ENCODE assay signal across 18 mouse cellular contexts in the genomic region with DNA sequence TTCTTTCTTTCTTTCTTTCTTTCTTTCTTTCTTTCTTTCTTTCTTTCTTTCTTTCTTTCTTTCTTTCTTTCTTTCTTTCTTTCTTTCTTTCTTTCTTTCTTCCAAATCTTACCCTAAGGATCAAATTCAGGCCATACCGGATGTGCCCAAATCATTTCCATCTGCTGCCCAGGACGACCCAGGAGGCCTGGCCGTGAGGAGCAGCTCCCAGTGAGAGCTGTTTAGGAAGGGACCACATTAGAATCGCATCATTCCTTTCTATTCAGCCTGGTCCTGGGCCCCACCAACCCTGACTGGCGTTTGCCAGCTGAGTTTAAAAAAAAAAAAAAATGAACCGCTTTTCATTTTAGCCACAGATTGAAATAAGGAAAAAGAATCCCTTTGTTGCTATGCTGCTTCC. TPM values are rescaled to one million over a fixed set of nuclear protein-coding genes. Genes with fewer than 3 reads are reported as not detected.
DNase-seq lines count a peak whose midpoint lies in the region; ATAC-seq lines count a peak whose summit lies in the region.
"Had no signal": no experiment of that assay in that cellular context is flagged by ENCODE, and none has a peak within 500 bp of the region (broad histone marks: within the 10 kb centered on the region; RNA-seq: fewer than 3 reads in every experiment).

No protein-coding gene starts in this region.

- peaks cover 13% of the 10 kb centered on the region for H3K4me1 ChIP-seq in heart, embryonic 10.5 days
- H3K4me1 ChIP-seq in embryonic facial prominence, embryonic 11.5 days (ENCODE audit: control insufficient read depth, insufficient read depth, low read length), result no peaks in the 10 kb centered on the region
- H3K4me1 ChIP-seq in limb, embryonic 10.5 days, result peaks cover 36% of the 10 kb centered on the region
- H3K4me1 ChIP-seq in midbrain, embryonic 10.5 days, result peaks cover 4% of the 10 kb centered on the region; the same call in 1 of the 2 replicates
- H3K4me1 ChIP-seq: midbrain, embryonic 12.5 days had no signal

- 59% methylated on average over 6 of the region's 6 CpGs for whole genome bisulfite sequencing in heart, embryonic 10.5 days
- 10% methylated on average over 6 of the region's 6 CpGs for WGBS in embryonic facial prominence, embryonic 11.5 days
- 21% methylated on average over 6 of the region's 6 CpGs for WGBS in limb, embryonic 10.5 days
- 44% methylated on average over 6 of the region's 6 CpGs for WGBS in midbrain, embryonic 10.5 days

- no peaks in the 10 kb centered on the region for H3K36me3 ChIP-seq in heart, embryonic 10.5 days
- no peaks in the 10 kb centered on the region for H3K36me3 ChIP-seq in embryonic facial prominence, embryonic 11.5 days (replicated peaks; ENCODE audit: control insufficient read depth, insufficient read depth, low read depth, low read length)
- no peaks in the 10 kb centered on the region for H3K36me3 ChIP-seq in limb, embryonic 10.5 days
- no peaks in the 10 kb centered on the region for H3K36me3 ChIP-seq in midbrain, embryonic 10.5 days
- H3K36me3 ChIP-seq: liver, embryonic 12.5 days; midbrain, embryonic 12.5 days had no signal

- H3K9me3 ChIP-seq in heart, embryonic 10.5 days, result no peaks in the 10 kb centered on the region
- H3K9me3 ChIP-seq in embryonic facial prominence, embryonic 11.5 days (replicated peaks; ENCODE audit: control insufficient read depth, low read length), result no peaks in the 10 kb centered on the region
- no peaks in the 10 kb centered on the region for H3K9me3 ChIP-seq in limb, embryonic 10.5 days (replicated peaks)
- H3K9me3 ChIP-seq in midbrain, embryonic 10.5 days (replicated peaks), result no peaks in the 10 kb centered on the region
- H3K9me3 ChIP-seq: liver, embryonic 12.5 days; midbrain, embryonic 12.5 days had no signal

- no peak overlapping the region for H3K4me2 ChIP-seq in embryonic facial prominence, embryonic 11.5 days (ENCODE audit: low read depth, low read length)
- H3K4me2 ChIP-seq: liver, embryonic 12.5 days; midbrain, embryonic 12.5 days had no signal

- peak overlapping the region; percentile 45; the same call in 1 of the 2 replicates for H3K27ac ChIP-seq in heart, embryonic 10.5 days
- peak overlapping the region; percentile 78 for H3K27ac ChIP-seq in embryonic facial prominence, embryonic 11.5 days (replicated peaks; ENCODE audit: low read depth, low read length)
- peak overlapping the region; percentile 85 for H3K27ac ChIP-seq in limb, embryonic 10.5 days
- H3K27ac ChIP-seq in midbrain, embryonic 10.5 days (replicated peaks), result no peak overlapping the region
- H3K27ac ChIP-seq: liver, embryonic 12.5 days; midbrain, embryonic 12.5 days had no signal

- H3K27me3 ChIP-seq in heart, embryonic 10.5 days (ENCODE audit: insufficient read depth, poor library complexity, severe bottlenecking), result no peaks in the 10 kb centered on the region
- H3K27me3 ChIP-seq in embryonic facial prominence, embryonic 11.5 days (ENCODE audit: control insufficient read depth, insufficient read depth, low read length), result no peaks in the 10 kb centered on the region
- no peaks in the 10 kb centered on the region for H3K27me3 ChIP-seq in limb, embryonic 10.5 days (ENCODE audit: low read depth, poor library complexity, severe bottlenecking)
- no peaks in the 10 kb centered on the region for H3K27me3 ChIP-seq in midbrain, embryonic 10.5 days (ENCODE audit: low read depth, poor library complexity, severe bottlenecking)
- H3K27me3 ChIP-seq: liver, embryonic 12.5 days; midbrain, embryonic 12.5 days had no signal

- H3K4me3 ChIP-seq in heart, embryonic 10.5 days, result no peak overlapping the region
- H3K4me3 ChIP-seq in embryonic facial prominence, embryonic 11.5 days (ENCODE audit: low read depth, low read length), result no peak overlapping the region
- H3K4me3 ChIP-seq in limb, embryonic 10.5 days, result no peak overlapping the region
- H3K4me3 ChIP-seq in midbrain, embryonic 10.5 days, result no peak overlapping the region
- H3K4me3 ChIP-seq: liver, embryonic 12.5 days; midbrain, embryonic 12.5 days had no signal

- no peak for DNase-seq in heart, embryonic 10.5 days (ENCODE audit: low spot score)
- no peak for DNase-seq in heart, adult 8-10 months (ENCODE audit: low spot score)
- DNase-seq in embryonic facial prominence, embryonic 11.5 days (ENCODE audit: low spot score), result peak; percentile 84
- peak; percentile 81 for DNase-seq in limb, embryonic 10.5 days (ENCODE audit: low spot score)
- no peak for DNase-seq in right cerebral cortex, postnatal 36 days (ENCODE audit: low spot score in 2 of 2)
- no peak for DNase-seq in right cerebral cortex, postnatal 4 days
- no peak for DNase-seq in midbrain, embryonic 10.5 days (ENCODE audit: low spot score)
- DNase-seq: B cell, adult 2 months; cerebellum, adult 8-10 months; forebrain, postnatal 0 days; heart, adult 18-20 months; kidney, adult 11 months; lung, adult 2 months; lung, postnatal 4 days; retina, postnatal 1 day; thymus, postnatal 4 days had no signal

- no peak overlapping the region for H3K9ac ChIP-seq in embryonic facial prominence, embryonic 11.5 days (replicated peaks; ENCODE audit: low read length)
- H3K9ac ChIP-seq: forebrain, postnatal 0 days; liver, embryonic 12.5 days; midbrain, embryonic 12.5 days had no signal

- ATAC-seq in embryonic facial prominence, embryonic 11.5 days (replicated peaks; ENCODE audit: insufficient number of reproducible peaks, low FRiP score, low TSS enrichment, low read depth), result peak; percentile 79; the same call in 1 of the 2 replicates
- ATAC-seq: forebrain, postnatal 0 days; liver, embryonic 12.5 days had no signal

RNA-seq across cellular contexts. Expression of a gene that starts 44.9 kb away (rescaled TPM):
- polyA plus RNA-seq in heart, embryonic 10.5 days (2016; fragmentation: Nextera tagmentation; extraction: Ambion mirVana), result 54.3 and 59.3 TPM in 2 replicates
- total RNA-seq in heart, adult 8-10 months (2022), result 10 to 100 TPM; 27.1 to 53.5 (median 32.2) TPM
- 47.8 and 51.5 TPM in 2 replicates for polyA plus RNA-seq in embryonic facial prominence, embryonic 11.5 days (2014; fragmentation: Nextera tagmentation; extraction: Ambion mirVana)
- 46.7 and 49.5 TPM in 2 replicates for polyA plus RNA-seq in limb, embryonic 10.5 days (2016; fragmentation: Nextera tagmentation; extraction: Ambion mirVana)
- 57.2 and 66.0 TPM in 2 replicates for polyA plus RNA-seq in midbrain, embryonic 10.5 days (2016; fragmentation: Nextera tagmentation; extraction: Ambion mirVana)

Comparison
In these comparisons a context has a peak if more than half of its experiments do, and no peak if none do; other contexts are left out.
1. DNase-seq: peak in embryonic facial prominence, embryonic 11.5 days (single experiment) and limb, embryonic 10.5 days (single experiment); none in heart, embryonic 10.5 days (single experiment), heart, adult 8-10 months (single experiment), right cerebral cortex, postnatal 36 days (0 of 2), right cerebral cortex, postnatal 4 days (single experiment) and midbrain, embryonic 10.5 days (single experiment).